Mouse (Mus musculus) CH12.LX (cell line): ENCODE measurements around the gene Pdgfra.

Experiments
- IRF4 ChIP-seq: IDR thresholded peaks from 2 replicates; pipeline ENCODE4 v1.6.1; 2014; ENCODE audit warnings: low read depth, mild to moderate bottlenecking, inconsistent platforms, low read length, improper control_type of control experiment
- POLR2A ChIP-seq: IDR thresholded peaks from 2 replicates; pipeline ENCODE4 v1.6.1; 2011; ENCODE audit warnings: low read depth, mild to moderate bottlenecking, improper control_type of control experiment, low read length
- POLR2AphosphoS2 ChIP-seq: IDR thresholded peaks from 2 replicates; pipeline ENCODE4 v1.6.1; 2011; ENCODE audit warnings: low read depth, low read length, improper control_type of control experiment
- SIN3A ChIP-seq: IDR thresholded peaks from 2 replicates; pipeline ENCODE4 v1.6.1; 2012; ENCODE audit warnings: low read length, improper control_type of control experiment, inconsistent platforms
- UBTF ChIP-seq: IDR thresholded peaks from 2 replicates; pipeline ENCODE4 v1.6.1; 2012; ENCODE audit warnings: low read depth, mild to moderate bottlenecking, inconsistent platforms, low read length, improper control_type of control experiment, moderate library complexity
- USF1 ChIP-seq: IDR thresholded peaks from 2 replicates; pipeline ENCODE4 v1.6.1; 2014; ENCODE audit warnings: low read depth, mild to moderate bottlenecking, inconsistent platforms, low read length, improper control_type of control experiment

DNA sequence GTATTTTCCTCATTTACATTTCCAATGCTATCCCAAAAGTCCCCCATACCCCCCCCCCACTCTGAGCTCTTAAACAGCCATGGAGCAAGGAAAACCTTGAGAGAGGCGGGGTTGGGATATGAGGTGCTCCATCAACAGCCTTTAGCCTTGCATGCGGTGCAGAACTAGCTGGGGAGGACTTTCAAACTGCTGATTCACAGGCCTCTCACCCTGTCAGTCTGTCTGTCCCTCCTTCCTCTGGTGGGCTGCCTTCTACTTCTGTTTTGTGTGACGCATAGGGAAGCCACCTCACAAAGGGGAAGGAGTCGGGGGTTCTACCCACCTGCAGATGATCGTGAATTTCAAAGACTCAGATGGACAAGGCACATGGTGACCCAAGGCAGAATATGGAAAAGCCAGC, 41.0 kb downstream of the Pdgfra start:
- TF ChIP-seq SIN3A (no peak), USF1 (no peak), IRF4 (no peak), POLR2AphosphoS2 (no peak), UBTF (no peak), POLR2A (no peak)
